Mouse (Mus musculus): Measurements from ENCODE around the gene Galp. TPM values are rescaled to one million over a fixed set of nuclear protein-coding genes. Genes with fewer than 3 reads are reported as not detected.

Gene Galp
- polyA plus RNA-seq, 1 experiment: not detected

DNA sequence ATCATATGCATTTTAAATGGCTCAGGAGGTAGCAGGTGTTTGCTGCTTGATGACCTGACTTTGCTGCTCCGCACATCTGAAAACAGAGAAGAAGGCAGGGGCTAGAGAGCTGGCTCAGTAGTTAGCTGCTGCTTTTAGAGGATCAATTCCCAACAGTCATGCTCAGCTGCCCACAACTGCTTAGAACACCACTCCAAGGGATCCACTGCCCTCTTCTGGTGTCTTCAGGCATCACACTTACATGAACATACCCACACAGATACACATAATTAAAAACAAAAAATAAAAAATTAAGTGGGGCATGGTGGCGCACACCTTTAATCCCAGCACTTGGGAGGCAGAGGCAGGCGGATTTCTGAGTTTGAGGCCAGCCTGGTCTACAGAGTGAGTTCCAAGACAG lies 65.2 kb downstream of the Galp start:
- no peak for TF ChIP-seq REST (IDR thresholded peaks at IDR 0.05; ENCODE audit: insufficient read depth, insufficient read length)
- no peak for TF ChIP-seq USF1 (IDR thresholded peaks at IDR 0.05; ENCODE audit: low read depth)
- TF ChIP-seq POLR2A (IDR thresholded peaks at IDR 0.05; ENCODE audit: insufficient read length, low read depth): no peak
- TF ChIP-seq SRF (IDR thresholded peaks at IDR 0.05; ENCODE audit: control insufficient read depth, insufficient read length, low read depth): no peak
- TF ChIP-seq MYOG (IDR thresholded peaks at IDR 0.05; ENCODE audit: control insufficient read depth in 1 of 3, insufficient read depth in 1 of 3, insufficient read length in 2 of 3, low read depth in 2 of 3): no peak
- no peak for TF ChIP-seq MAX (IDR thresholded peaks at IDR 0.05; ENCODE audit: low read depth)
- no peak for TF ChIP-seq TCF12 (IDR thresholded peaks at IDR 0.05; ENCODE audit: insufficient read depth, poor library complexity, severe bottlenecking)
- no peak for TF ChIP-seq CEBPB (IDR thresholded peaks at IDR 0.05; ENCODE audit: insufficient read depth, poor library complexity, severe bottlenecking)
- no peak for TF ChIP-seq MYOD1 (IDR thresholded peaks at IDR 0.05; ENCODE audit: control insufficient read depth in 1 of 3, insufficient read length in 2 of 3, low read depth in 2 of 3)
- no peak for TF ChIP-seq E2F4 (IDR thresholded peaks at IDR 0.05; ENCODE audit: insufficient read depth)
- no peak for TF ChIP-seq TCF3 (IDR thresholded peaks at IDR 0.05; ENCODE audit: insufficient read length, low read depth)
- TF ChIP-seq POLR2AphosphoS2 (IDR thresholded peaks at IDR 0.05; ENCODE audit: insufficient read length, low read depth): no peak
- Histone ChIP-seq H3K4me2 (ENCODE audit: low read depth) (no peak overlapping the region), H3ac (ENCODE audit: control insufficient read depth, insufficient read length) (no peak overlapping the region), H3K4me3 (no peak overlapping the region), H3K36me3 (ENCODE audit: control insufficient read depth, insufficient read depth) (no peaks in the 10 kb centered on the region), H3K27me3 (ENCODE audit: control insufficient read depth, insufficient read depth, insufficient read length) (no peaks in the 10 kb centered on the region), H3K79me2 (ENCODE audit: control insufficient read depth, insufficient read depth) (no peaks in the 10 kb centered on the region)

- Histone ChIP-seq H3ac (ENCODE audit: control insufficient read depth, insufficient read length) (no peak overlapping the region), H3K4me2 (ENCODE audit: low read depth) (no peak overlapping the region), H3K4me3 (no peak overlapping the region), H3K79me2 (ENCODE audit: control insufficient read depth, insufficient read depth) (no peaks in the 10 kb centered on the region), H3K36me3 (ENCODE audit: control insufficient read depth, insufficient read depth) (no peaks in the 10 kb centered on the region), H3K27me3 (ENCODE audit: control insufficient read depth, insufficient read depth, insufficient read length) (no peaks in the 10 kb centered on the region)
- TF ChIP-seq MAX (IDR thresholded peaks at IDR 0.05; ENCODE audit: low read depth): no peak
- TF ChIP-seq MYOG (IDR thresholded peaks at IDR 0.05; ENCODE audit: control insufficient read depth in 1 of 3, insufficient read depth in 1 of 3, insufficient read length in 2 of 3, low read depth in 2 of 3): no peak
- TF ChIP-seq POLR2A (IDR thresholded peaks at IDR 0.05; ENCODE audit: insufficient read length, low read depth): no peak
- no peak for TF ChIP-seq TCF3 (IDR thresholded peaks at IDR 0.05; ENCODE audit: insufficient read length, low read depth)
- TF ChIP-seq REST (IDR thresholded peaks at IDR 0.05; ENCODE audit: insufficient read depth, insufficient read length): no peak
- no peak for TF ChIP-seq MYOD1 (IDR thresholded peaks at IDR 0.05; ENCODE audit: control insufficient read depth in 1 of 3, insufficient read length in 2 of 3, low read depth in 2 of 3)
- TF ChIP-seq E2F4 (IDR thresholded peaks at IDR 0.05; ENCODE audit: insufficient read depth): no peak
- TF ChIP-seq CEBPB (IDR thresholded peaks at IDR 0.05; ENCODE audit: insufficient read depth, poor library complexity, severe bottlenecking): no peak
- no peak for TF ChIP-seq USF1 (IDR thresholded peaks at IDR 0.05; ENCODE audit: low read depth)
- no peak for TF ChIP-seq POLR2AphosphoS2 (IDR thresholded peaks at IDR 0.05; ENCODE audit: insufficient read length, low read depth)
- no peak for TF ChIP-seq SRF (IDR thresholded peaks at IDR 0.05; ENCODE audit: control insufficient read depth, insufficient read length, low read depth)
- no peak for TF ChIP-seq TCF12 (IDR thresholded peaks at IDR 0.05; ENCODE audit: insufficient read depth, poor library complexity, severe bottlenecking)
Observed at GRCm38 (mm10) chr7:6262984-6263383, 66.1 kb downstream of the Galp start.

DNA sequence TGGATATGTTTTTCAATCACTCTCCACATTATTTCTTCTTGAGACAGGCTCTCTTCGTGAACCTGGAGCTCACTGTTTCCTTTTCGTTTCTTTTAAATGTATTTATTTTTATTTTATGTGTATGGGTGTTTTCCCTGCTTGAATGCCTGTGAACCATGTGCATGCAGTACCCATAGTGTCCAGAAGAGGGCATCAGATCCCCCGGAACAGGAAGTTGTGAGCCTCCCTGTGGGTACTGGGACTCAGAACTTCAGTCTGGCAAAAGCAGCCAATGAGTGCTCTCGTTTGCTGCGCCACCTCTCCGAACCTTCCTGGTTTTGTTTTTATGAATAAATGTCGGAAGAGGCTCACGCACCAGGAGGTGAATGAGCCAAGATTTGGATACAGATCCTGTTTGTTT lies 68.8 kb downstream of the Galp start:
- H3K27me3 ChIP-seq (ENCODE audit: control insufficient read depth, insufficient read depth, insufficient read length): peaks cover 4% of the 10 kb centered on the region
- H3K4me3 ChIP-seq: no peak overlapping the region
- H3K79me2 ChIP-seq (ENCODE audit: control insufficient read depth, insufficient read depth): no peaks in the 10 kb centered on the region
- H3K4me2 ChIP-seq (ENCODE audit: low read depth): no peak overlapping the region
- H3K36me3 ChIP-seq (ENCODE audit: control insufficient read depth, insufficient read depth): no peaks in the 10 kb centered on the region
- H3ac ChIP-seq (ENCODE audit: control insufficient read depth, insufficient read length): no peak overlapping the region
- no peak for TF ChIP-seq TCF12 (IDR thresholded peaks at IDR 0.05; ENCODE audit: insufficient read depth, poor library complexity, severe bottlenecking)
- TF ChIP-seq CEBPB (IDR thresholded peaks at IDR 0.05; ENCODE audit: insufficient read depth, poor library complexity, severe bottlenecking): no peak
- TF ChIP-seq USF1 (IDR thresholded peaks at IDR 0.05; ENCODE audit: low read depth): no peak
- no peak for TF ChIP-seq E2F4 (IDR thresholded peaks at IDR 0.05; ENCODE audit: insufficient read depth)
- TF ChIP-seq MYOD1 (IDR thresholded peaks at IDR 0.05; ENCODE audit: control insufficient read depth in 1 of 3, insufficient read length in 2 of 3, low read depth in 2 of 3): no peak

Other genes with a start within 250 kb of the Galp start
- not detected for gene Vmn1r65, start 186.1 kb upstream of the Galp start, polyA plus RNA-seq (2012; fragmentation: generic; extraction: Trizol)
- gene Nlrp4c, start 151.9 kb upstream of the Galp start, polyA plus RNA-seq (2012; fragmentation: generic; extraction: Trizol): not detected
- 46.6 TPM for gene Zfp787, start 41.1 kb upstream of the Galp start, polyA plus RNA-seq (2012; fragmentation: generic; extraction: Trizol)
- gene Zfp444, start 24.9 kb upstream of the Galp start, polyA plus RNA-seq (2012; fragmentation: generic; extraction: Trizol): 29.2 TPM
- gene Zscan5b, start 25.2 kb downstream of the Galp start, polyA plus RNA-seq (2012; fragmentation: generic; extraction: Trizol): not detected
- not detected for gene Epp13, start 55.6 kb downstream of the Galp start, polyA plus RNA-seq (2012; fragmentation: generic; extraction: Trizol)
- 2.8 TPM for gene Zfp667, start 89.5 kb downstream of the Galp start, polyA plus RNA-seq (2012; fragmentation: generic; extraction: Trizol)
- 0.80 TPM for gene Zfp583, start 134.2 kb downstream of the Galp start, polyA plus RNA-seq (2012; fragmentation: generic; extraction: Trizol)
- 0.11 TPM for gene Gm3854, start 146.7 kb downstream of the Galp start, polyA plus RNA-seq (2012; fragmentation: generic; extraction: Trizol)
- gene Zfp78, start 166.2 kb downstream of the Galp start, polyA plus RNA-seq (2012; fragmentation: generic; extraction: Trizol): 0.46 TPM
- 2.4 TPM for gene Zfp28, start 186.2 kb downstream of the Galp start, polyA plus RNA-seq (2012; fragmentation: generic; extraction: Trizol)
- gene Smim17, start 201.6 kb downstream of the Galp start, polyA plus RNA-seq (2012; fragmentation: generic; extraction: Trizol): not detected
- gene Gm20715, start 213.2 kb downstream of the Galp start, polyA plus RNA-seq (2012; fragmentation: generic; extraction: Trizol): not detected
- gene Olfr1344, start 241.6 kb downstream of the Galp start, polyA plus RNA-seq (2012; fragmentation: generic; extraction: Trizol): not detected